Mouse (Mus musculus) B cell, adult 2 months (primary cell): ENCODE data around the gene Cdk18.
A peak's percentile ranks its signal among the peaks of the same experiment; 100 is the strongest.
"Not testable (repeated sequence)": the region's sequence is repeated elsewhere in the genome, so short reads cannot be mapped to it uniquely, and the experiment has no call there.

Source experiments
- DNase-seq, 2 experiments: peaks; one replicate each; pipeline ENCODE4 v3.0.0; 2022

The Cdk18 gene

DNA sequence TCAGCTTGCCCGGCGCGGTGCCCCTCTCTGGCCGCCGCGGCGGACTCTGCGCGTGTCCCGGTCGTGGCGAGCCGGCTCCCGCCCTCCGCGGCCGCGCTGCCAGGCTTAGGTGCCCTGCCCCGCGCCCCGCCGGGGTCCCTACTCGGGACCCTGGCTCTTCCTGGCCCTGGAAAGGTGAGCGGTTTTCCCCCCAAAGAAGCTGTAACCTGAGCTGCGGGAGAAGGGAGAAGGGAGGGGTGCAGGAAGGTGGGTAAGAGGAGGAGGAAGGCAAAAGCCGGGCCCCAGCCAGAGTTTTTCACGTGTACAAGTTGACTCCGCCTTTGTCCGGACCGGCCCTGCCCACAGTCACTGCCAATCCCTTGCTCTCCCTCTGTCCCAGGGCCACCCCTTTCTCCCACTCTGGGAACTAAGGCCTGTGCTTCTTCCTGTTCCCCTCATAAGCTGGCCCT lies at the start of gene Cdk18:
Gene Cdk18, minus strand, starts transcription at position 269 of the 449 bp plus-strand sequence.
- DNase-seq, result peak in 1 of 2 experiments; percentile 24

DNA sequence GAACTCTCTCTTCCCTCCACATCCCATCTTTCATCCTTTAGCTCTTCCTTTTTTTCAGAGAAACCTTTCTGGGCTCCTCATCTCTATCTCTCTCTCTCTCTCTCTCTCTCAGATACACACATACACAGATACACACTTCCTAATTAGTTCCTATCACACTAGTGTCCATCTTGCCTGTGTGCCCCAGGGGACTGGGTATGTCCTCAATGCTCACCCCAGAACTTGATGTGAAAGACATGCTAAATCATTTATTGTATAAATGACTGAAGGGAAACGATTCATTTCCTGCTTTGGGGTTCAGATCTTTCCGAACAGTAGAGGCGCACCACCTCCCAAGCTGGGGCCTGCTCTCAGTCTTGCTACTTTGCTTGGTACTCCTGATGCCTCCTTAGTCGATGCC lies 49.7 kb upstream of the Cdk18 start:
- no peak for DNase-seq

DNA sequence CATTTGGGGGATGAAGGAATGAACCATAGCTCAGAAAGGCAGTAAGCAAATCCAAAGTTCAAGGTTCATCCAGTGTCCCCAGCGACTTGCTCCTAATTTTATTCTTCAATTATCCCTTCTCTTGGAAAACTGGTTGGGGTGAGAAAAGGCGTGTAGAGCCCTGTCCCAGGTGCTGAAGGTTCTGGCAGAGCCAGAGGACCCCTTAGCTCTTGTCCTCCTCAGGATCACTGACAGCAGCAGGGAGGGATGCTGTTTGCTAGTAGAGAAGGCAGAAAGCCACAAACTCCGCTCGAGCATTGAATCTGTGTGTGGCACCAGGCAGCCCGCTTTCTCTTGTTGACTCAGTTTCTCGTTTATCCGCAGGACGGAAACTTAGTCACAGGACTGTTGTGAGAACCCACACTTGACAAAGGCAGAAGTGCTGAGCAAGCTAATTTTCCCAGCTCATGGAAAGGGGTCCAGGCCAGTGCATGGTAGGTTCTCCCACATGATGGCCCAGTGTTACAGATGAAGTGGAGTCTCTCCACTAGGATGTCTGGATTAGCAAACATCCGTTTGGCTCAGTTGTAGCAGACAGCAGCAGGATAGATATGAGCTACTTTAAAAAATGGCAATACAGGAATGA lies 49.1 kb upstream of the Cdk18 start:
- no peak for DNase-seq

DNA sequence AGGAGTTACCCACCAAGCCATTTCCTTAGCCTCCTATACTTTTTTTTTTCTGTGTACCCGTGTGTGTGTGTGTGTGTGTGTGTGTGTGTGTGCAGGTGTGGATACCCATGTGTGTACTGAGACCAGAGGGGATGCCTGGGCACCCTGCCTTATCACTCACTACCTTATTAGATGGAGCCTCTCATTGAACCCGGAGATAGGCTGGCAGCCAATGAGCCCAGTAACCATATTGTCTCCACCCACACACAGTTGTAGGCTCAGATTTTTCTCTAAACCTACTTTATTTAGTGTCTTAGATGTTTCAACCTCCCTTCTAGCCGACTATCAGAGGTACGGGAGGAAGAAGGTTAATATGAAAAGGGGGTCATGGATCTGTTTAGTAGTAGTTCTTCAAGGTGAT lies 46.8 kb upstream of the Cdk18 start:
- DNase-seq, result no peak

DNA sequence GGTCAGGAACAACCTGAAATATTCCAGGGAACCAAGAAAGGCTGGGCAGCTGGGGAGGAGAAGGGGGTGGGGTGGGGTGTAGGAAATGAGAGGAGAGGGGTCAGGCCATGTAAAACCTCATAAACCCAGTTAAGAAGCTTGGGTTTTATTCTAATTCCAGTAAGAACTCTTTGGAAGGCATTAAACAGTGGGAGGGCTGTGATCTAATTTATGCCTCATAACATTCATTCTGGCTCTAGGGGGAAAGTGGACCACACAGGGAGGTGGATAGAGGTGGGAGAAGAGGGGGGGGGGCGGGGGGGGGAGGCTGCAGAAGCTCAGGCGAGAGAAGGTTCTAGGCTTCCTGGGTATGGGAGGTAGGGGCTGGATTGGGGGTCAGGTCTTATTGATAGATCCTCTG lies 32.1 kb upstream of the Cdk18 start:
- DNase-seq, result no peak

DNA sequence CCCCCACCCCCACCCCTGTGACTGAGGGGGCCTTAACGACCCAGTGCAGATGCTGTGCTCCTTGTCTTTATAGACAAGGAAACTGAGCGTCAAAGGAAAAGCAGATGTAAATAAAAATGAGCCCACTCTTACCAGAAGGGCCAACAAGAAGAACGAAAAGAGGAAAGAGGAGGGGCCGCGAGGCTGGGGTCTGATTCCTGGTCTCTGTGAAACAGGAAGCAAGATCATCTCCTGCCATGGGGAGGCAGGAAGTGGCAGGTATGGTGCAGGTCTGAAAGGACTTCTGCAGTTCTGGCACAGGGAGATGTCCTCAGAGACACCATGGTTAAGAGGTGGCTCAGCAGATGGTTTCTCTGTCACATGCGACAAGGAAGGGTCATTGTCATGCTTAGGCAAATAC lies 31.2 kb upstream of the Cdk18 start:
- DNase-seq, result no peak

DNA sequence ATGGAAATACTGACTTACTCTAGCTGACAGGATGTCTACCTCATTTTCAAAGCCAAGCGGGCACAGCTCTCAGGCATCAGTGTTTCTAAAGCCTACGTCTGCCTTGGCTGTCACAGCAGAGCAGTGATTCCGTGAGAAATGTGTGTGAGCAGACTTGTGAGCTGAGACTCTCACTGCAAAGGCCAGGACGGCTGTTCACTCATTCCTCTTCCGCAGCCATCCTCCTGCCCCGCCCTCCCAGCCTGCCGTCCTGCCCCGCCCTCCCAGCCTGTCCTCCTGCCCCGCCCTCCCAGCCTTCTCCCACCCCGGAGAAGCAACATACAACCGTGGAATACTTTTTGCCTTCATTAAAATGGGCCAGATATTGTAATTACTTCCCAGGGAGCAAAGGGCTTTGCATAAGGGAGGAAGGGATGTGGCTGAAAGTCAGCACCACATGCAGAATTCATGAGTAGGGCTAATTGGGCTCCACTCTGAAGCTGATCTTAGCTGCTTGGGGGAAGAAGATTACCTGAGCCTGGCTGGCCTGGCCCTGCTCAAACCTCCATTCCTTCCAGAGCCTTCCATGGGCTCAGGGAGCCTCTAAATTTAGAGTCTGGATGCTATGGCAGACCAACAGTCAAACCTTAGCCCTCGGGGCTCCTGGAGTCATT lies 28.8 kb upstream of the Cdk18 start:
- DNase-seq, result no peak

DNA sequence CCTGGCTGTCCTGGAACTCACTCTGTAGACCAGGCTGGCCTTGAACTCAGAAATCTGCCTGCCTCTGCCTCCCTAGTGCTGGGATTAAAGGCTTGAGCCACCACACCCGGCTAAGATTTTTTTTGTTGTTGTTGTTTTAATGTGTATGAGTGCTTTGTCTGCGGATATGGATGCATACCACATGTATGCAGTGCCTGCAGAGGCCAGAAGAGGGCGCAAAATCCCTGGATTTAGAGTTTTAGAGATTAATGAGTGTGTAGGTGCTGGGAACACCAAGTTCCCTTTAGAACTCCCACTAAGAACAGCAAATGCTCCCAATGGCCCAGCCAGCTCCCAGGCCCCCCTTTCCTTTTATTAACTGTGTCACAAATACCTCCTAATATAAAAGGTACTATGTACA lies 26.4 kb upstream of the Cdk18 start:
- peak; percentile 61 to 64 for DNase-seq

DNA sequence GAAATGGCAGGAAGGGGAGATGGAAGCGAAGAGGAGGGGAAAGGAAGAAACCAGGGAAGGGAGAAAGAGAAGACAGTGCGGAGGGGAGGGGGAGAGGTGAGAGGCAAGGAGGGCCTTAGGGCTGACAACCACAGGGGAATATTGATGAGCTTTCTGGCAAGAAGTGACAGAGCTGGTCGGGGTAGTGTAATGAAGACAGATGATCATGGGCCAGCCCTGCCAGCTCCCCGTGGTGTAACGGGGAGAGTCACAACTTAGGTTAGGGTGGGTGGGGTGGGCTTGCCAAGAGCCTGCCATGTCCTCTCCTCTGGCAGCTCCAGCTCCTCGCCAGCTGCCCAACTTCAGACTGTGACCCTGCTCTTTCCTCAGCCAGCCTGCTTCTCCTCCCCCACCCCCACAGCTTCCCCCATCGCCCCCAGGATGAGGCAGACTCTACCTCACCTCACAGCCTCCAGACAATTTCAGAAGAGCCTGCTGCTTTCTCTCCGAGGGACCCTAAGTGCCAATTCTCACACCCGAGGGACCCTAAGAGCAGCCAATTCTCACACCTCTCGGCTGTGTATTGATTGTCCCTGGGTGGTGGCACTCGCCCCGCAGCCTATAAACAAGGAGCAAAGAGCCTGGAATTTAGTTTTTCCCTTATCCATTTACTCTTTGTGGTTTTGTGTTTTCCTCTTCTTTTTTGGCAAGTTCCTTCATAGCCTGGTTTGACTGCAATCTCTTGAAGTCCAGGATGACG lies 25.5 kb upstream of the Cdk18 start:
- no peak for DNase-seq

DNA sequence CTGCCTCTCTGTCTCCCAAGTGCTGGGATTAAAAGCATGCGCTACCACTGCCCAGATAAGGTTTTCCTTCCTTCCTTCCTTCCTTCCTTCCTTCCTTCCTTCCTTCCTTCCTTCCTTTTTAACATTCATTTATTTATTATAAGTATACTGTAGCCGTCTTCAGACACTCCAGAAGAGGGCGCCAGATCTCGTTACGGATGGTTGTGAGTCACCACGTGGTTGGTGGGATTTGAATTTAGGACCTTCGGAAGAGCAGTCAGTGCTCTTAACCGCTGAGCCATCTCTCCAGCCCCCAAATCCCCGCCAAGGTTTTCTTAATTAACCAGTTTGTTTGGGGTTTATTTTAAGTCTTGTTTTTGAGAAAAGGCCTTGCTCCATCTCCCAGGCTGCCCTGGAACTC lies 23.1 kb upstream of the Cdk18 start:
- not testable (repeated sequence) for DNase-seq

DNA sequence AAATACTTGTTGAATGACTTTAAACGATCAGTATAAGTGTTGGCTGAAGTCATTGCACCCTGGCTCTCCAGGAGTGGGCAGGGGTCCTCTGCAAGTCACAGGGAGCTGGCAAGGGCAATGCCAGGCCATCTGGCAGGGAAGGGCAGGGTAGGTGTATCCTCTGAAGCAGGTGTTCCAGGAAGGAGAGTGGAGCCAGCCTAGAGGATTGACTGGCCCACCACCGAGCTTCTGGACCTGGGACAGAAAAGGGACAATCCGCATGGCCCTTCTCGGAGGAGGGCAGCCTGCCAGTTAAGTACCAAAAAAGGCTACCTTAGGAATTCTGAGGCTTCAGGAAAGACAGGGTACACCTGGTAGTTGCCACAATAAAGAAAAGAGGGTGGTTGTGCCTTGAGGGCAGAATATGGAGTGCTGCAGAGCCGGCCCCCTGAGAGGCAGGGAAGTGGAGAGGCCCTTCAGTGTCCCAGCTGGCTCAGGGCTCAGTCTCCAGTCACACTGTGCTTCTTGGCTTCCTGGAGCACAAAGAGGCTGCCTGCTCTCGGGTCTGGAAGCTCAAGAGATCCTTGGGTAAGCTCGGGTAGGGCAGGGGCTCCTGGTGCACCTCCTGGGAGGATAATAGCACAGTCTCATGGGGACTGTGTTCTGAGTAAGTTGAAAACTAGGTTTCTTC lies 21.9 kb upstream of the Cdk18 start:
- no peak for DNase-seq

DNA sequence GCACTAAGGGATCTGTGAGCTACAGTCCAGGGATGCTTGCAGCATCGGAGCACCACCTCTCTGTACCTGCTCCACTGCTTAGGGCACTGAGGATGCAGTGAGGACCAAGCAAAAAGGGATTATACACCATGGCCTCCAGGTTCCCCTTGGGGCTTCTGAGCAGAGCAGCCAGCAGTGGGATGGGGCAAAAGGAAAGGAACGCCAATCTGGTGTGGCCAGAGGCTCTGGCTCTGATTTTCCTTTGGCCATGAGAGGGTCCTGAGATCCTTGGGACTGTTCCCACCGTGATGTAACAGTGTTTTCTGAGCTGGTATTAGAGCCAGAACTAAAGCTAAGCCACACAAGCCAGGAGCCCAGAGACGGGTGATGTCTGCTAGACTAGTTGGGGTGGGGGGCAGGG lies 20.2 kb upstream of the Cdk18 start:
- no peak for DNase-seq

DNA sequence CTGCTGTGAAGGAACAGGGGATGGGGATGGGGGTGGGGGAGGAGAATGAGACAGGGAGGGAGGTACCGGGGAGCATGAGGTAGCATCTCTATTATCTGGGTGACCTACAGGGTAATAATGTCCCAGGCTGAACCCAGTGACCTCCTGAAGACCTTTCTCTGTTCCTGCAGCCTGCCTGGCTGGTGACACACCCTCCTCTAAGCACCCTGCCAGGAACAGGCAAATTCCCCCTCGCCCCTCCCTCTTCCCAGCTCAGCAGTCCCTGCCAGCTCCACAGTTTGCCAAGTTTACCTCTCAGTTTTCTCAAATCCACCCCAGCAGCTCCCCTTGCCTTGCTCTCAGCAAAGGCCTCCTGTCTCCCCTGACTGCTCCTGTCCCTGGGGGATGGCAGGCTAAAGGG lies 19.3 kb upstream of the Cdk18 start:
- DNase-seq, result no peak

DNA sequence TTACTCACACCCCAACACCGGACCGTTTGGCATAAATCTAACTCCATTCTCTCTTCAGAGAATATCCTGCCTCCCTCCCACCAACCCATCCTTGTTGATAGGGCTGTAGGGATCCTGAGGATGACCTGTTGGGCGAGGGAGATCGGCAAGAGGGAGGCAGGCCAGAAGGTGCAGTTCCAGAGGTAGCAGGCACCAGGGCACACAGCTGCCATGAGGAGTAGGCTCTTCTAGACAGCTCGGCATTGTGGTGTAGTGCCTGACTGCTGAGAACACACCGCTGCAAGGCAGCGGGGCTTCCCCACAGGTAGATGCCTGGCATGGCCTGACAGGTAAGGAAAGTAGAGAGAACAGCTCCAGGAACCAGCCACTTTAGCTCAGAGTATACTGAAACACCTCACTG lies 18.3 kb upstream of the Cdk18 start:
- DNase-seq, result no peak

DNA sequence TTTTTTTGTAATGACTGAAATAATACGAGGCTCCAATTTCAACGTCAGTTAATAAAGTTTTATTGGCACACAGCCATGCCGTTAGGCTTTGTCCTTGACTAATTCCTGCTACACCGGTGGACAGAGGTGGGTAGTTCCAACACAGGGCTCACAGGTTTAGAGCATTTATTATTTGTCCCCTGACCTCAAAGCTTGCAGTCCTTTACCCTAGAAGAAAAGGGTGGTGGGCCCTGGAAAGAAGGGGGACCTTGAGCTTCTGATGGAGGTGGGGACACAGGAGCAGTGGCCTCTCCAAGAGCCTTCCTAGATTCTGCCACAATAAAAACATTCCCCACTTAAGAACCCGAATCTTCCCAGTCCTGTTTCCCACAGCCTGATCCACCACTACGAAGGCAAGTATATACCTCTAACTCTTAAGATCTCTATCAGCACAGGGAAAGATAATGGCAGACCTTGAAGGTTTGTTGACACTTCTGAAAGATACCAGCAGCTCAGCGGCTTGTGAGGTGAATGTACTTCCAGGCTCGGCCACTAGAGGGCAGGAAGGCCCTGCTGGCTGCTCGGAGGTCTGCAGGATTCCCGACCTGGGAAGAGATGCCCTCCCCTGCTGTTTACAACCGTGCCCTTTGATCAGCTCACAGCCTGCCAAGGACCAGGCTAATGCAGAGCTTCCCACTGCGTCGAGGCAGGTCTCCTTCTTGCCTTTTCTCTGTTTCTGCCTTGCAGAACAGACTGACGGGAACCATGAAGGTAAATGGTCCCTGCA lies 17.7 kb upstream of the Cdk18 start:
- DNase-seq, result peak; percentile 85

DNA sequence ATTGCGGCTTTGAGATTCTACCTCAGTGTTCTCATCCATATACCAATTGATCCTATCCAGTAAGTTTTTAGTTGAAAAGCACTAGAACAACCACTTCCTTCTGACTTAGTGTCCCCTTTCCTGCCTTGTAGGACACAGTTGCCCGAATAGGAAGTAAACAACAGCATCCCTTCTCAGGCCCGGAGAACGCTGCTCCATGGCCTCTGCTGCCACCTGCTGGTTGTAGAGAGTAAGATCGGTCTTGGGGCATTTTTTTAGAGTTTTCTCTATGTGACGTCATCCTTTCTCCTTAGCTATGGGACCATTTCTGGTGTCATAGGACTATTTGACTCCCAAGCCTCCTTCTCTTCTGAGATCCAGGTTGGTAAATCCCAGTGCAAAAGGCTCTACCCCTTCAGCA lies 16.3 kb upstream of the Cdk18 start:
- DNase-seq, result peak; percentile 84 to 85

DNA sequence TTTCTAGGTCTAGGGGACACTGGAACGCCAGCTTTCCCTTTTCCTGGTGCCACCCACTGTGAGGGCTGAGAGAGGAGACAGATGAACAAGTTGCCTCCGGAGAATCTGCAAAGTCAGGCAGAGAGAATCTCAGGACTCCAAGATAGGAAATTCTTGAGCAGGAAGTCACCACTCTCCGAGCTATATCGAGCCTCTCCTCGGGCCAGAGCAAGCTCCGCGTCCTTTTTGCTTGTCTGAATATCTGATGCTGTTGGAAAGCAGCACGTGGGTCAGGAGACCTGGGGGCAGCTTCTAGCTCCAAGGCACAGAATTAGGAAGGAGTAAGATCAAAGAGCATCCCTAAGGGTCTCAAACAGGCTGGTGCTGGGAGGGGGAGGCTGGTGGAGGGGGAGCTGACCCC lies 14.2 kb upstream of the Cdk18 start:
- no peak for DNase-seq

DNA sequence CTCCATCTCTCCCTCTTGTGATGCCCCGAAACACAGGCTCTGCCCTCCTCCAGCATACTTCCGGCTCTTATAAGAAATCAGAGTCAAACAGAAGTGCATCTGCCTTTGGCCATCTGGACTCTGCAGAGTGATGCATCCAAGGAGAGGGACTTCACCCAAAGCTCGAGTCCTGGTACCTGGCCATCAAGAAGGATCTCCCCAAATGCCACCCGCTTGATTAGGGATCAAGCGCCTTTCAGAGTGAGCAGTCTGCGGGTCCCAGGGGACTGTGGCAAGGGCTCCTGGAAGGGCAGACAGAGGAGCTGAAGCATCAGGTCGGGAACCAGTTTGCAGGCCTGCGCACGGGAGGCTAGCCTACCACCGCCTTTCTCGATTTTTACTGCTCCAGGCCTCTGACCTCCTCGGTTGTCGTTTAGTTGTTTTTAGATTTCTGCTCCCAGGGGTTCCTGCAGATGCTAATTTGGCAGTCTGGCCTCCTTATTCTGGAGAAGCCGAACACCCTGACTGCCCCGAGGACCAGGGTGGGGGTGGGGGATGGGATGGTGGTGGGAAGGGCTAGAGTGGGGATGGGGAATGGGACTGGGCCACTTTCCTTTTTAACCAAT lies 13.7 kb upstream of the Cdk18 start:
- DNase-seq, result no peak

DNA sequence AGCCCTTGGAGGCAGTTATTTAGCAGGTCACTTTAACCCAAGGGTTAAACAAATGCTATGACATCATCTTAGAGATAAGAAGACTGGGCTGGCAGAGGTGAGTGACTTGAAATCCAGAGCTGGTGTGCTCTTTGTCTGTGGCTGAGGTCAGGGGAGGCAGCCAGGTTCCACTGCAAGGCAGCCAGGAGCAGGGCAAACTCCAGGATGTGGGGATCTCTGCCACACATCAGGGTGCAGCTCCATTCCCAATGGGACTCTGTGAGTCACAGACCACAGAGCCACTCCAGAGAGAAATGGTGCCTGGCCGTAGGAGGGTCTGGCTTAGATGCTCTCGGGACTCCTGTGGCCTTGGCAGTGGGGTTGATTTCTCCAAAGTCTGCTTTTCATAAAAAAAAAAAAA lies 12.4 kb upstream of the Cdk18 start:
- DNase-seq, result no peak

DNA sequence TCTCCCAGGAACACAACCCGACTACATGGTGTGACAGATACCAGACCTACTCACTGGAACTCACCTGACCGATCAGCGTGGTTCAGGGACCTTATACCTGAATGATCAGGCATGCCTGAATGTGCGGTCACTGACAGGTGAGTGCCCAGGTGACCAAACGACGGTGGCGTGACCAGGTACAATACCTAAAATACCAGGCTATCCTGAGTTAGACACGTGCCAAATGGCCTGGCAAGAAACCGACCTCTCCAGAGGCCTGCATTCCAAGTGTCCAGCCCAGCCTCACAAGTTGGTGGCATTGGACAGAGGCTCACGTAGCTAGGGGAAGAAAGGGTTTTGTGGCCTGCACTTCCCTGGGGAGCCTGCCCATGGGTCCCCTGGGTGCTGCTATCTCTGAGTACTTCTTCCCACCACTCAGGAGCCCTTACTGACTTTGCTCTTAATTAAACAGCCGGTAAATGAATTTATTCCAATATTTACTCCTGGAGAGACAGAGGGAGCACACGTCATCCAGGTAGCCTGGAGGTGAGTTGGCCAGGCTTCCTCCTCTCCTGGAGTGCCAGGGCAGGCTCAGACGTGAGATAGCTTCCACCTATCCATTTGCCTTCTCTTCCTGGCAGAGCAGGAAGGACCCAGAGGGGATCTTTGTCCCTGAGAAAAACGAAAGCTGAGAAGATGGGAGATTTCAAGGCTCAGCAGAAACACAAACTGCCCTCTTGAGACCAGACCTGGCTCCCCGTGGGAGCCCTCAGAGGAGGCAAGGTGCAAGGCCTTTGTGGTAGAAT lies 11.5 kb upstream of the Cdk18 start:
- no peak for DNase-seq

DNA sequence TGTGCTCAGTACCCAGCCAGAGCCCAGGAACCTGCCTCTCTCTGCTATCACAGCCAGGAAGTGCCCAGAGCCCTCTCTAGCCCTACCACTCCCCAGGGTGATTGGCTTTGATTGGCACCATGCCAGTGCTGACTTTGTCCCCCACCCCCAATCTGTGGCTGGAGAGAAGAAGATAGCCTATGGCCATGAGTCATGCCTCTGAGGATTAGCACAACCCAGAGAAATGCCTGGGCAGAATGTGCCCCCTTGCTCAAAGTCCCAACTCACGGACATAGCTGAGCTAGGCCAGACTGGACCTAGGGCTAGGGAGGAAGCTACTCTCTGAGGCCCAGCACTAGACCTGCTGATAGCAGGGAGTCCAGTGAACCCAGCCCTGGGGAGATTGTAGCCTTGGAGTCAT lies 10.7 kb upstream of the Cdk18 start:
- no peak for DNase-seq

DNA sequence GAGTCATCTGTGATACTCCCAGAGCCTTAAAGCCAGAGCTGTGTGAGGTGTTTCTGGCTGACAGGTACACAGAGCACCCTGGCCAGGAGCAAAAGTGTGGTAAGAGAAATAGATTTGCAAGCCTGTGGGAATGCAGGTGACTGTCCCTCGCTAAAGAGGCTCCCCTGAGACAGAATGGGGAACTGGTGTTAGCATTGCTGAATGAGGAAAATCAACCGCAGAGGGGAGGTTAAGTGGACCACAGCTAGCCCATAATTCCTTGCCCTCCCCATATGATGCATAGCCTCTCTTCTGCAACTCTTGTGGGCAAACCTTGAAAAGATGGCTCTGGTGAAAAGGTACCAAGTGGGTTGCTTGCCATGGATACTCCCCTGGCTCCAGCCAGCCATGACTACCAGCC lies 9.9 kb upstream of the Cdk18 start:
- DNase-seq, result no peak
